ENCODE assay signal across 11 mouse cellular contexts in the genomic region with DNA sequence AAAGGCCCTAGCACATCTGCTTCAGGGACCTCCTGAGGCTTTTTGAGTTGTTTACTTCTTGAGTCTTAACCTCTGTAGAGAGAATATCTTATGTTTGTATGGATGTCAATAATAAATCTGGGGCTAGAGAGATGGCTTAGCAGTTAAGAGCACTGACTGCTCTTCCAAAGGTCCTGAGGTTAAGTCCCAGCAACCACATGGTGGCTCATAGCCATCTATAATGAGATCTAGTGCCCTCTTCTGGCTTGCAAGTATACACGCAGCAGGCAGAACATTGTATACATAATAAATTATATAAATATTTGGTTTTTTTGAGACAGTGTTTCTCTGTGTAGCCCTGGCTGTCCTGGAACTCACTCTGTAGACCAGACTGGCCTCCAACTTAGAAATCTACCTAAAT. TPM values are rescaled to one million over a fixed set of nuclear protein-coding genes. Genes with fewer than 3 reads are reported as not detected.
A peak's percentile ranks its signal among the peaks of the same experiment; 100 is the strongest.
DNase-seq lines count a peak whose midpoint lies in the region; ATAC-seq and TF ChIP-seq lines count a peak whose summit lies in the region.
"Had no signal": no experiment of that assay in that cellular context is flagged by ENCODE, and none has a peak within 500 bp of the region (broad histone marks: within the 10 kb centered on the region; RNA-seq: fewer than 3 reads in every experiment).

No protein-coding gene starts in this region.

- WGBS in heart, embryonic 10.5 days, result 17% methylated on average over 1 of the region's 1 CpGs
- 9% methylated on average over 1 of the region's 1 CpGs for WGBS in midbrain, postnatal 0 days
- WGBS in midbrain, embryonic 10.5 days, result 8% methylated on average over 1 of the region's 1 CpGs

- peak overlapping the region; percentile 76; the same call in 1 of the 2 replicates for H3K27ac ChIP-seq in heart, embryonic 10.5 days
- H3K27ac ChIP-seq in midbrain, postnatal 0 days (ENCODE audit: low read depth, low read length), result no peak overlapping the region
- no peak overlapping the region for H3K27ac ChIP-seq in midbrain, embryonic 10.5 days (replicated peaks)
- H3K27ac ChIP-seq: lung, embryonic 15.5 days; neural tube, embryonic 13.5 days had no signal

- no peak for ATAC-seq in midbrain, postnatal 0 days (ENCODE audit: low FRiP score)

- DNase-seq in heart, embryonic 10.5 days (ENCODE audit: low spot score), result no peak
- no peak for DNase-seq in heart, postnatal 4 days
- no peak for DNase-seq in midbrain, postnatal 0 days (ENCODE audit: low spot score)
- DNase-seq in midbrain, embryonic 10.5 days (ENCODE audit: low spot score), result no peak
- DNase-seq in induced T-regulatory cell, adult 2 months (ENCODE audit: low read depth), result peak; percentile 58
- peak; percentile 45 for DNase-seq in thymus, postnatal 25 days
- no peak for DNase-seq in cerebellum, adult 11 months
- no peak for DNase-seq in spleen, postnatal 4 days (ENCODE audit: low spot score in 2 of 2)
- DNase-seq: kidney, postnatal 14 days had no signal

- no peak overlapping the region for H3K9ac ChIP-seq in midbrain, postnatal 0 days (replicated peaks; ENCODE audit: low read length, poor library complexity, severe bottlenecking)
- H3K9ac ChIP-seq: lung, embryonic 15.5 days; neural tube, embryonic 13.5 days had no signal

- H3K4me2 ChIP-seq in midbrain, postnatal 0 days (ENCODE audit: low read depth, low read length, poor library complexity, severe bottlenecking), result no peak overlapping the region
- H3K4me2 ChIP-seq: lung, embryonic 15.5 days; neural tube, embryonic 13.5 days had no signal

- H3K4me3 ChIP-seq in heart, embryonic 10.5 days, result no peak overlapping the region
- H3K4me3 ChIP-seq in midbrain, postnatal 0 days (ENCODE audit: low read depth, low read length), result no peak overlapping the region
- H3K4me3 ChIP-seq in midbrain, embryonic 10.5 days, result no peak overlapping the region
- H3K4me3 ChIP-seq: lung, embryonic 15.5 days; neural tube, embryonic 13.5 days had no signal

- H3K36me3 ChIP-seq in heart, embryonic 10.5 days, result peaks cover 5% of the 10 kb centered on the region; the same call in 1 of the 2 replicates
- H3K36me3 ChIP-seq in midbrain, postnatal 0 days (ENCODE audit: insufficient read depth, low read length), result no peaks in the 10 kb centered on the region
- H3K36me3 ChIP-seq in midbrain, embryonic 10.5 days, result peaks cover 5% of the 10 kb centered on the region; the same call in 1 of the 2 replicates
- H3K36me3 ChIP-seq: lung, embryonic 15.5 days had no signal

- H3K4me1 ChIP-seq in heart, embryonic 10.5 days, result peaks cover 56% of the 10 kb centered on the region
- no peaks in the 10 kb centered on the region; the same call in 1 of the 2 replicates for H3K4me1 ChIP-seq in midbrain, postnatal 0 days (ENCODE audit: insufficient read depth, low read length)
- peaks cover 15% of the 10 kb centered on the region for H3K4me1 ChIP-seq in midbrain, embryonic 10.5 days
- H3K4me1 ChIP-seq: neural tube, embryonic 13.5 days had no signal

- peak; percentile 58 for TF ChIP-seq CTCF in midbrain, postnatal 0 days (IDR thresholded peaks at IDR 0.05)

- H3K9me3 ChIP-seq in heart, embryonic 10.5 days, result no peaks in the 10 kb centered on the region
- no peaks in the 10 kb centered on the region for H3K9me3 ChIP-seq in midbrain, postnatal 0 days (ENCODE audit: low read length)
- H3K9me3 ChIP-seq in midbrain, embryonic 10.5 days (replicated peaks), result no peaks in the 10 kb centered on the region
- H3K9me3 ChIP-seq: lung, embryonic 15.5 days; neural tube, embryonic 13.5 days had no signal

- H3K27me3 ChIP-seq in heart, embryonic 10.5 days (ENCODE audit: insufficient read depth, poor library complexity, severe bottlenecking), result no peaks in the 10 kb centered on the region
- H3K27me3 ChIP-seq in midbrain, postnatal 0 days (ENCODE audit: insufficient read depth, low read length), result no peaks in the 10 kb centered on the region
- no peaks in the 10 kb centered on the region for H3K27me3 ChIP-seq in midbrain, embryonic 10.5 days (ENCODE audit: low read depth, poor library complexity, severe bottlenecking)
- H3K27me3 ChIP-seq: lung, embryonic 15.5 days; neural tube, embryonic 13.5 days had no signal

RNA-seq across cellular contexts. Expression of gene Clk3, which starts 8.5 kb away (rescaled TPM):
- polyA plus RNA-seq in heart, embryonic 10.5 days (2016; fragmentation: Nextera tagmentation; extraction: Ambion mirVana), result 70.6 and 79.7 TPM in 2 replicates
- total RNA-seq in heart, postnatal 4 days (2021), result 10 to 100 TPM; 43.5 to 49.1 TPM
- 82.1 and 83.7 TPM in 2 replicates for total RNA-seq in midbrain, postnatal 0 days (2014; rRNA removed)
- 53.4 and 54.3 TPM in 2 replicates for polyA plus RNA-seq in midbrain, postnatal 0 days (2015; fragmentation: Nextera tagmentation; extraction: Ambion mirVana)
- 100 and 106 TPM in 2 replicates for polyA plus RNA-seq in midbrain, embryonic 10.5 days (2016; fragmentation: Nextera tagmentation; extraction: Ambion mirVana)

Comparison
In these comparisons a context has a peak if more than half of its experiments do, and no peak if none do; other contexts are left out.
1. DNase-seq: peak in induced T-regulatory cell, adult 2 months (single experiment) and thymus, postnatal 25 days (single experiment); none in heart, embryonic 10.5 days (single experiment), heart, postnatal 4 days (single experiment), midbrain, postnatal 0 days (single experiment), midbrain, embryonic 10.5 days (single experiment), cerebellum, adult 11 months (single experiment) and spleen, postnatal 4 days (0 of 2).